Mouse (Mus musculus) thymus, postnatal 10 days (tissue): ENCODE results near the gene Fbxl4.
"Not testable (repeated sequence)": the region's sequence is repeated elsewhere in the genome, so short reads cannot be mapped to it uniquely, and the experiment has no call there.

Experiments used
- DNase-seq, 2 experiments: peaks; one replicate each; pipeline ENCODE4 v3.0.0; 2021; ENCODE audit warnings: low spot score in 2 of 2

Fbxl4 gene

DNA sequence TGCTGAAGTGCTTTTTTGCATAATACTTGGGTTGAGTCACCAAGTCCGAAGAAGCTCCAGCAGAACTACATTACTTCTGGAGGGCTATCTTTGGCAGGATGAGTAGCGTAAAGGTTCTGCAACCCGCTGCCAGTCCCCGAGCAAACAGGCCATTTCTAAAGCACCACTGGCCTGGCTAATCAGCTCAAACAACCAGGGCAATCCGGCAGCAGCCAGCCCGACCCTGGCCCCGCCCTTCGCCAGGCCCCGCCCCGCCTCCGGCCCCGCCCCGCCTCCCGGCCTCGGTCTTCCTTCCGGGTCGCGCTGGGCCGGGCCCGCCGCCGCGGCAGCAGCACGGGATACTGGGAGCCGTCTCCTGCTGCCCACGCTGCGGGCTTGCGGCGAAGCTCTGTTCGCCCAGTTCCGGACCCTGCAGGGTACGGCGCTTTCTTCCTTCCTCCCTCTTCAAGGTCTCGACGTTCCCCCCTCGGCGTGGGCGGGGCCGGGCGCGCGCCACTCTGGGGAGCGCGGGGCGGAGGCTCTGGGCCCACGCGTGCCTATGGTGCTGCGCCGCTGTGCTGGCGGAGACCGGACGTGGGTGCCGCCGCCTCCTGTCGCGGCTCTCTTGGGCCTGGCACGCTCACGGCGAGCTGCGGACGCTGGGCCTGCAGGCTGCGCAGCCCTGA, at the start of gene Fbxl4:
Gene Fbxl4 (plus strand): TSS at position 278 of the 665 bp plus-strand sequence.
- DNase-seq, result peak; percentile 79 to 82

DNA sequence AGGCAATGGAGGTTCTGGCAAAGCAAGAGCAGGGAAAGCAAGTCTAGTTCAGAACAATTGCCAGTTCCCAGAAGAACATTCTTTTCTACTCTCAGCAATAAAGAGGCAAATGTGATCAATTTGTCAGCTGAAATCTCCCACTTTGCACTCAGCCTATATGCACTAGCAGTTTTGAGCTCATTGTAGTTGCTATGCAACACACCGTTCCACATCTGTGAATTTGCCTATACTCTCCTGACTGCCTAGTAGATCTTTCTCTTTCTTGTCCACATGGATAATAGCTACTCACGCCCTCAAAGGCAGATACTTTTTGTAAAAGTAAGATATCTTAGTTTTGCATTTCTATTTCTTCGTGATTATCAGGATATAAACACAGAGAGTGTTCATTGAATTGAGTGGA, 42.8 kb upstream of the Fbxl4 start:
- DNase-seq, result no peak

DNA sequence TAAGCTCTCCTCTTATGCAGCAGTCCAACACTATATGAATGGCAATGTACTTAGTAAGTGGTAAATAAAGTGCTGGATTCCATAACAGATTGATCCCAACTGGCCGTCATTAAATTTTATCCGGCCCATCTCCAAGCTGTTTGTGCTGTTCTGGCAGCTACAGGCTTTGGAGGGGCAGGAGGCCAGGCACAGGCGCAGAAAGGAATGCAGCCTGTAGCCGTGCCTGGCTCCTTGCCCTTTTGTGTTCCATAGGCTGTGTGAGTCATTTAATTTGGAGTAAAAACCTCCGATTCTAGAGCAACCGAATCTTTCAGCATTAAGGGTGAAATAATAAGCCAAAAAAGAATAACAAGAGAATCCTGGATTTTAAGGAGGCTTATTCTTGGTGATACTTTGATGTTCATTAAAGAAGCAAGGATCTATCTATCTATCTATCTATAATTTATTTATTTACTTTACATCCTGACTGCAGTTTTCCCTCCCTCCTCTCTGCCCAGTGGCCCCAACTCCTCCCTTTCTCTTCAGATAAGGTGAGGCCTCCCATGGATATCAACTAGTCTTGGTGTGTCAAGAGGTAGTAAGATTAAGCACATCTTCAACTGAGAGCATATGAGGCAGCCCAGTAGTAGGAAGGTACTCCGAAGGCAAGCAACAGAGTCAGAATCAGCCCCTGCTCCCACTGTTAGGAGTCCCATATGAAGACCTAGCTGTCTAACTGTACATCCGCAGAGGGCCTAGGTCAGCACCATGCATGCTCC, 14.3 kb upstream of the Fbxl4 start:
- DNase-seq, result no peak

DNA sequence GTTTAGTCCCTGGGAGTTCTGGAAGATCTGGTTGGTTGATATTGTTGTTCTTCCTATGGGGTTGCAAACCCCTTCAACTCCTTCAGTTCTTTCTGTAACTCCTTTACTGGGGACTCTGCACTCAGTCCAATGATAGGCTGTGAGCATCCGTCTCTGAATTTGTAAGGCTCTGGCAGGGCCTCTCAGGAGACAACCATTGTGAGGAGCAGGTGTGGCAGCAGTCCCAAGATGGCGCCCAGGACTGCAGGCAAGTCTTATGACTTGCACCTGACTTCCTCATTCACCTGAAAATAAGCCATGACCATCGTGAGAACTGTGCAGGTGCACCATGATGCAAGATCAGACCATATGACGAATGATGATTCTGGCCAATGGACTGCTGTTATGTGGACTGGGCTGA, 8.3 kb upstream of the Fbxl4 start:
- DNase-seq, result not testable (repeated sequence)

DNA sequence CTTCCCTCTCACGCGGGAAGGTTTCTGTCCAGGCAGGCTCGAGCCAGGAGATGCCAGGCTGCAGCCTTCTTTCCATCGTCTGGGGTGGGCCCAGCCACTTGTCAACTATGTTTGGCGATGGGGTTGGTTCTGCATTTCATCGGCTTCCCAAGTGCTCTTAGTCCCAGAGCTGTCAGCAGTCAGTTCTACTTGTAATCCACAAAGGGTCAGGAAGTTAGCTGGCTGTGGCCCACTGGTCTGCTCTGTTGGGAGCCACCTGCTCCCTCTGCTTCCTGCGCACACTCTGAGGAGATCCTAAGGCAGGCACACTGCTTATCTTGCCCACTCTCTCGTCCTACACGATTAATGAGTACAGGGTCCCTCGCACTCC, 573 bp downstream of the Fbxl4 start:
- no peak for DNase-seq

DNA sequence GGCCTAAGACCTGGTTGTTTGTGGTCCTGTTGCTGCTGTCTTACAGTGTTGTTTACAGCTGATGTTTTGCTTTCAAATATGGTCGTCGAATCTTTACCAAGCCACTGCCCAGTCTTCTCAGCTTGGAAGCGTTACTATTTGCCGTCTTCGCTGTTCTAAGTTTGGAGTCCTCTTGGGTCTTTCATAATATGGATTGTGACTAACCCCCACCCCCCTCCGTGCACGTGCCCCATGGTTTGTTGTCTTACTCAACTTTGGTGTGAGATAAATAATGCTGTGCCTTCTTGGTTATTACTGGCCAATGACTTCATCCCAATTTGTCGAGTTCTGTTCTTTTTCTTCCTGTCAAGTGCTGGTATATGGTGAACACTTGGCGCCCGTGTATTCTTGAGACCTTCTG, 1.1 kb downstream of the Fbxl4 start:
- peak in 1 of 2 experiments; percentile 10 for DNase-seq

DNA sequence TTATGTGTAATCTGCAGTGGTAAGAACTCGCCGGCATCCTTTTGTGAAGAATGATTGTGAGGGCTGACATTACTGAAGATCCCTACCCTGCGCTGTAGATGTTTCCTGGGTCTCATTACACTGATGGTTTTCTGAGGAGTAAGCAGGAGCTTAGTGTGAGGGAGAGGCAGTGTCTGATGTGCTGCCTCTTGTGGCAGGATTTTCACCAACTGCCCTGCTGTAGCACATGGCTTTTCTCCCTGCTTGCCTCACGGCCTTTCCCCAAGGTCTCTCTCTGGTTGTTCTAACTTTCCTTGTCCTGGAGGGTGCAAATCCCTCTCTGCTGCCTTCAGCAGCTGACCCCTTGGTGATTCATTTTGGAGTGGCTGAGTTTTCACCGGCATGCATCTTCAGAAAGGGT, 10.0 kb downstream of the Fbxl4 start:
- no peak for DNase-seq

DNA sequence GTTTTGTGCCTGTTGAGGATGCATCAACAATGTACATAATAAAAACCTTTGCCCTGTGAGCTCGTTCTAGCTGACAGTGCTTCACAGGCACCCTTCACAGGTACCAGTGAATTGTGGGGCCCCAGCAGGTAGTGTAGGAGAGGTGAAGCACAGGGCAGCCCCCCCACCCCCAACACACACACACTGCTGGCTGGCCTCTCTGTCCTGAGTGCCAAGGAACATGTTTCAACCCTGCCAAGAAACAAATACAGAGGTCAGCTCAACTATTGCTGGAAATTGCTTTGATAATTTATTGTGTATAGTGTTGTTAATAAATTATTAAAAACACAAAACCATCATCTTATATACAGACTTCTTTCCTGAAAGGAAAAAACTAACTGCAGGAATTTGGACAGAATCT, 21.2 kb downstream of the Fbxl4 start:
- no peak for DNase-seq

DNA sequence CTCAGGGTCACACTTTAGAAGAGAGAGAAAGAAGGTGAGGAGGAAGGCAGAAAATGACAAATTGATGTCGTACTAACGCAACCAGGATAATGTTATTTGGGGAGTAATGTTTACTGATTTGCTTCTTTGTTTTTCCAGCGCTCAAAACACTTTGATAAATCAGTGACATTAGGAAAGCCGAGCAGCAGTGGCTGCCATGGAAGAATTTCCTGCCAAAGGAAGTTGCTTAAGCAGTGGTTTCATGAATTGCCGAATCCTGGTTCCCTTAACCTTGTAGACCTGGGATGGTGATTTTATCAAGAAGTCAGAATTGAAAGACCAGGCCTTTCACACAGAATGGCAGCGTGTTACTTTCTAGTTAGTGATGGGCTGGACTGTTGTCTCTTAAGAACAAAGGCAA, 23.3 kb downstream of the Fbxl4 start:
- DNase-seq, result no peak

DNA sequence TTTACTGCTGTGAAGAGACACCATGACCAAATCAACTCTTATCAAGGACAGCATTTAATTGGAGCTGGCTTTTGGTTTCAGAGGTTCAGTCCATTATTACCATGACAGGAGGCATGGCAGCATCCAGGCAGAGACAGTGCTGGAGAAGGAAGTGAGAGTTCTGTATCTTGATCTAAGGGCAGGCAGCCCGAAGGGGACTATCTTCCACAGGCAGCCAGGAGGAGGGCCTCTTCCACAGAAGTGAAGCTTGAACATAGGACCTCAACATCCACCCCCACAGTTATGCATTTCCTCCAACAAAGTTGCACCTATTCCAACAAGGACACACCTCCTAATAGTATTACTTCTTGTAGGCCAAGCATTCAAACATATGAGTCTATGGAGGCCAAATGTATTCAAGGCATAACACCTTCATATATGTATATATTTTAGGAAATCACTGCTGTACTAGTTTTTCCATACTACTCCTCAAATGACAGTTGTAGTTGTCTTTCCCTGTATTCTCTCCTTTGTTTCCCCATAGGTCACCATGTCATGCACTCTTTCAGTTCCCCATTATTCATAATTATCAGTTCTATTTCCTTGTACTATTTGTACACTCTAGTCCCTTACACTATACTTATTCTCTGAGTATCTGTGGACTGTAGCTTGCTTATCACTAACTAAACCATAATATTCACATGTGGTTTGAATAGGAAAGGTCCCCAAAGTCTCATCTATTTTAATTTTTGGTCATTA, 26.4 kb downstream of the Fbxl4 start:
- DNase-seq, result no peak

DNA sequence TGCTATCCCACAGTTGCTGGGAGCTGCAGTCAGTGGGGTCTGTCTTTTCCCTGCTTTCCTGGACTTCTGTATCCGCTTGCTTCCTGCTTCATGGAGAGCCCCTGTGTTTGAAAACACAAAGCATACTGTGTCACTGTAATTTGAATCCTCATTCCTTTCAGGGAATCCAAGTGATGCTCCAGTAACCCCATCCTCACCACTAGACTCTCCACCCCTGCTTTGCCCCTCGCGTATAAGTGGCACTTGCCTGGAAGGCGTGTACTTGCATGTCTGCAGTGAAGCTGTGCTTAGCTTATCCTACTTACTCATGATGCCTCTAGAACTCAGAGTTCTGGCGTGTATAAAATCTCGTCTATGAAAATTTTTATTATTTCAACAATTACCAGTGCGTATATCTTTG, 32.7 kb downstream of the Fbxl4 start:
- no peak for DNase-seq

DNA sequence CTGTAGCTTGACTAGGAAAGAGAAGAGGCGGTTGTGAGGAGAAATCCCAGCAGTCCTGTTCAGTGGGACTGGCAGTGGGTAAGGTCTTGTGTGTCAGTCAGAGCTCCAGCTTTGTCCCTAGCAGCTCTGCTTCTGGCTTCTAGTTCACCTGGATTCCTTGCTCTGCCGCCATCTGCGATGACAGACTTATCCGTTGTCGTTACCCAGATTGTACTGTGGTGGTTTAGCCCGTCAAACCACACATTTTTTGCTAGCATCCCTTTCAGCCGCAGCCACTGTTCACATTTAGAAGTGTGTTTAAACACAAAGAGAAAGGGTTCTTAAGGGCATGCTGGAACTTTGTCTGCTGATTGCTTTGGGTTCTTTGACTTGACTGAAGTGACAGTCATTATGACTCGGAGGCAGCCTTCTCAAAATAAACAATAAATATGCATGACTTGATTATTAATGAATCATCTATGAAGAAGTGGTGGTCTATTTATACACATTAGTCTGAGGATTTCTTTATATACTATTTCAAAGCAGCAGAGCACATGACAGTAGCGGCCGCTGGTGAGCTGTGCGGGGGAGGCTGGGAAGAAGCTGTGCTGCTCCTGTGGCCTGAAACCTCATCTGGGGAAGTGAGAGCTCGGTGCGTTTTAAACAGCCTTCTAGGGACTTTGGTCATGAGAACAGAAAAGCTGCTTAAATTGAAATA, 35.6 kb downstream of the Fbxl4 start:
- DNase-seq, result no peak

DNA sequence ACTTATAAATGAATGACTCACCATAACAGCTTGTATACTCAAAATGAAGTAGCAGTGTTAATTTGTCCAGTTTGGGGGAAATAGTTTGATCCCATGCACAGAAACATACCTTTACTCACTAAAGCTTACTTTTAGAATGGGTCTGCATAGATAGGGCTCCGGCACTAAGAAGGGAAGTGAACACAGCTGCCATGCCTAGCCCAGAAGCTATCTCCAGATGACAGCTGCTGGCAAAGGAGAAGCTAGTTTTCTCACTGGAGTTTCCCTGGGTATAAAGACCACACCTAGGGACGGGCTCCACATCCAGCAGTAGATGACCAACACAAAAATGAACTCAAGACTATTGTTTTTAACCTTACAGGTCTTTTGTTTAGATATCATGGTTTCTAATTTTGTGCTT, 38.1 kb downstream of the Fbxl4 start:
- DNase-seq, result no peak

DNA sequence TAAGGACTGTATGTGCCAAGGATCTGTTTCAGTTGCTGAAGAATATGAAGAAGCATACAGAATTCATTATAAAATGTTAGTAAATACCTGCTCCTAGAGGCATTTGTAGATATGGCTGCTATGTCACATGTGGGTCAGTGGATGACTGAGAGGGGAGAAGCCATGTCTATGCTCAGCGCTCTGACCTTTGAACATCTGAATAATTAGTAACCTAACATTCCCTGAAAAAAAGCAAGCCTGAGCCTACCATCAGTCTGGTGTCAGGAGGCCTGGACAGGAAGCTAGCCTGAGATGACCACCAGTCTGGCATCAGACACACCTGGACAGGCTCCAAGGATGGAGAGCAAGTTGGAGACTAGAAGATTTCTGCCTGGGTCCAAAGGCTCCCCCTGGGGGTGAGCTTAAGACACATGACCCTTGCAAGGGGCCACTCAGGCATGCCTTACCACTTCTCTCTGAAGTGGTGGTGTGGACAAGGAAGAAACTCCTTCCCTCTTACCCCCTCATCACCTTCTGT, 39.2 kb downstream of the Fbxl4 start:
- DNase-seq, result no peak

DNA sequence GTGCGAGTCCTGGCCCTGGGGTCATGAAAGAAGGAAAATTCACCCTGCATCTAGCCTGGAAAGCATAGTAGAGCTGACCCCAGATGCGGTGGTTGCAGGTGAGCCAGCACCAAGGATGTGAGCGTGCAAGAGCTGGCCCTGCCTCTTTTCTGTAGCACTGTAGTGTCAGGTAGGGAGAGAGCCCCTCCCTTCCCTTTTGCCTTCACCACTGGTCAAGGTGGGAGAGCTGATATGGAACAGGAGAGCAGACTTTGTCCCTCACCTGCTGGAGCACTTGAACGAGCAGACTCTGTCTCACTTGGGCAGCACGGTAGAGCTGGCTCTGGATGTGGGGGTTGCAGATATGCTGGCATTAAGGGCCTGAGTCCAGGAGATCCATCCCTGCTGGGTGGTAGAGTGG, 39.7 kb downstream of the Fbxl4 start:
- no peak for DNase-seq

DNA sequence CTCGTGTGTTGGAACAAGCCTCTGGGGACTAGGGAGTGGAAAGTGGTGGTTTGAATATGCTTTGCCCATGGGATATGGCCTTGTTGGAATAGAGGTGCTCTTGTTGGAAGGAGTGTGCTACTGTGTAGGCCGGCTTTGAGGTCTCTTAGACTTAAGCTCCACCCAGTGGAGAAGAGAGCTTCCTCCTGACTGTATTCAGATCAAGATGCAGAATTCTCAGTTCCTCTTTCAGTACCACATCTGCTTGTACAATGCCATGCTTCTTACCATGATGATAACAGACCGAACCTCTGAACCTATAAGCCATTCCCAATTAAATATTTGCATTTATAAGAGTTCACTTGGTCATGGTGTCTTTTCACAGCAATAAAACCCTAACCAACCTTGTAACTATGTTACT, 44.7 kb downstream of the Fbxl4 start:
- DNase-seq, result no peak

DNA sequence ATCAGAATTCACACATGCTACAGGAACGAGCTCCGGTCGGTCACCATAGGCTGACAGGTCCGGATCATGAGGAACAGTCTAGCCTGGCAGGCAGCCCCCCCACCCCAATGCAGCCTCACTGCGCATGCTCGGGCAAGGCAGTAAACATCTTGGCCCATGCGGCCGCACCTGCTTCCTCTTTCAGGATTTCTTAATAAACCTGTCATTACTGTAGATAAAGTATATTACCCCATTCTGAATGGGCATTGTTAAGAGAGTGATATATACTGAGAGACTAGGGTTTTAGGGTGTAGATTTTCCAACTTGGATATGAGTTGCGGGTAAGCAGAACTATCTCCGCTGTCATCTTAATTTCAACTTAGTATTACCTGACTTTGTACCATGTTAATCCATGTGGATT, 45.6 kb downstream of the Fbxl4 start:
- DNase-seq, result no peak

DNA sequence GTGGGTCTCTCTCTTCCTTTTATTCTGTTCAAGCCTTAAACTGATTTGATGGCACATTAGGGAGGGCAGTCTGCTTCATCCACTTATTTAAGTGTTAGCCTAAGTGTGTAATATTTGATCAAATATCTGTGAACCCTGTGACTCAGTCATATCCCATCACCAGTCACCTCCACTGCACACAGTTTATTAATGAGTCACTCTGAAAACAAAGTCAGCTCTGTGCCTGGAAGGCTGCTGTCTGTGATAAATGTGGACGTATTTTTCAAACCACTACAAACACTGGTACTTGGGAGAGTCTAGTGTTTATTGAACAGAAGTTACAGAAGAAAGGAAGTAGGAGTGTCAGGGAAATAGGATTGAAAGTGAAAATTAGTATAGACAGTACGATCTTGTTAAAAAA, 63.3 kb downstream of the Fbxl4 start:
- no peak for DNase-seq

DNA sequence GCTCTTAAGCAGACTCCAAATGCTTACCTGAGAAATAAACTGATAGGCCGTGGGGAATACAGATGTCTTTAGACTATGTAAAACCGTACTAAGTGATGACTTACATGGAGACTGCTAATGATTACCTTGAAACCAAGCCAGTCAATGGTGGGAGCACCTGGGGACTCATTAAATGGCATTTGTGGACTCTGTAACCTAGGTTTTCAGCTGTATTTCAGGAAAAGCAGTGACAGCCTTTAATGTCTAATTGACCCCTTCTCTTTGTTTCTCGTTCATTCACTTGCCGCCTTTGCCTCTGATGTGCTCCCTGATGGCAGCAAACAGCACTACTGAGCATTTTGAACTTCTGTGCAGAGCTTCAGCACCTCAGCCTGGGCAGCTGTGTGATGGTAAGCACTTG, 65.1 kb downstream of the Fbxl4 start:
- DNase-seq, result no peak

DNA sequence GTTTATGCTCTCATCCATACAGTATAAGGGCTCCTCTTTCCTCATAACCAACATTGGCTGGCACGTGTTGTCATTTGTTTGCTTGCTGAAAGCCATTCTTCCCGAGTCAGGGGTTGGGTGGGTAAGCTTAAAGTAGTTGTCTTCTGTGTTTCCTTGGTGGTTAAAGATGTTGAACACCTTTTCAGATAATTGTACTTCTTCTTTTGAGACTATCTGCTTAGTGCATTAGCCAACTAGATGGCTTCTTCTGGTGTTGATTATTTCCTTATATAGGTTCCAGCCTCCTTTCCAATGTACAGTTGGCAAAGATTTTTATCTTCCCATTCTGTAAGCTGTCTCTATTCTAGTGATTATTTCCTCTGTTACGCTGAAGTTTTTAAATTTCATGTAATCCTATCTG, 70.8 kb downstream of the Fbxl4 start:
- DNase-seq, result no peak

DNA sequence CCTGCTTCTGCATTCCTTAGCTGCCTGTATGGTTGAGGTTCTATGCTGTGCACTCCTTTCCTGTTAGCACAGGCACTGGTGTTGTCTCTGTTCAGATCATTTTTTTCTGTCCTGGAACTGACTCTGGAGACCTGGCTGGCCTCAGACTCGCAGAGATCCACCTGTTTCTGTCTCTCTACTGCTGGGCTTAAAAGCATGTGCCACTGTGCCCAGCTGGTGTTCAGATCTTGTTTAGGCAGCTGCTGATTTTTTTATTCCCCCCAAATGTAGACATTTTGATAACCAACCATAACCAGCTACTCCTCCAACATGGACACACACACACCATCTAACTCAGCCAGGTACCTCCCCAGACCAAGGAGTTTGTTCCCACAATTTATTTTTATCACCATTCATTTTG, 112.2 kb downstream of the Fbxl4 start:
- no peak for DNase-seq
